Mouse (Mus musculus): ENCODE data around the gene Olfr1048.
"Not testable (repeated sequence)": the region's sequence is repeated elsewhere in the genome, so short reads cannot be mapped to it uniquely, and the experiment has no call there.

The Olfr1048 gene

GRCm38 (mm10) chr2:86240189-86240588 lies at the start of gene Olfr1048:
Gene Olfr1048, minus strand, starts transcription at chr2:86240289.
- DNase-seq (ENCODE audit: low spot score in 2 of 2), result no peak

DNA sequence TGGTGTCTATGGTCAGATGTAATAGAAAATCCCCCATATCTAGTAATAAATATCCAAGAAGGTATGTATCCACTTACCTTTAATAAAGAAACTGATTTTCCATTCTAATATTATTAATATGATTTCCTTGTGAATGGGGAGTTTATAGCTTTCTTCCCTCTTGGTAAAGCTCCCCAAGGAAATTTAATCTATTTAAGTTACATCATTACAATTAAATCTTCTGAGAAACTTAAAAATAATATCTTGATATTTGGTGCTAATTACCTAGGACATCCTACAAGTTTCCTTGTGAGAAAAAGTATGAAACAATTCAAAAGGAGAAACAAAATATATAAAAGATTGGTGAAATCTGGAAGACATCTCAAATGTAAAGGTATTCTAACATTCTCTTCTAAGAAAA lies 38.9 kb upstream of the Olfr1048 start, which contains the start of gene Olfr1051:
TSS of gene Olfr1051 (minus strand) at position 101 of the 400 bp plus-strand sequence.
- not testable (repeated sequence) for DNase-seq (ENCODE audit: low spot score in 2 of 2)

- DNase-seq (ENCODE audit: low spot score in 2 of 2), result not testable (repeated sequence)
Measured at GRCm38 (mm10) chr2:86258228-86258627, 18.1 kb upstream of the Olfr1048 start, which contains the start of gene Olfr1049. Gene Olfr1049, minus strand, starts transcription at chr2:86258328.

DNA sequence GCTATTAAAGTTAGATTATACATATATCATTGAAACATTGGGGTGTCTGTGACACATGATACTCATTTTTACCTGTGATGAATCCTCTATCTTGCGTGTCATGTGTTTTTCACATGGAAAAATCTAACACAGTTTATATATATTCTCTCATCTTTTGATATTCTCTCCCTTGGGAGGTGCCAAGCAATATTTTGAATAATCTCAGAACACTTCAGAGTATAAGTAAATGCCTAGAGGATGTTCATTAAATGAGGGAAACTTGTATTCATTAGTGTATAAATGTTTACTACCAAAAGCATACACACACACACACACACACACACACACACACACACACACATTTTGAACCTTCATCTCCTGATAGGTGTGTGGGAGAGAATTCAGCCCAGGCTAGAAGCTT lies 8.8 kb downstream of the Olfr1048 start, which contains the start of gene Olfr1047:
TSS of gene Olfr1047 (minus strand) at position 101 of the 400 bp plus-strand sequence.
- DNase-seq (ENCODE audit: low spot score in 2 of 2), result no peak

GRCm38 (mm10) chr2:86219214-86219613 lies 20.9 kb downstream of the Olfr1048 start, which contains the start of gene Olfr1046:
Gene Olfr1046, minus strand, starts transcription at chr2:86219314.
- DNase-seq (ENCODE audit: low spot score in 2 of 2), result no peak

GRCm38 (mm10) chr2:86202909-86203308 lies 37.2 kb downstream of the Olfr1048 start, which contains the start of gene Olfr1045:
Gene Olfr1045, minus strand, starts transcription at chr2:86203009.
- no peak for DNase-seq (ENCODE audit: low spot score in 2 of 2)

- no peak for DNase-seq (ENCODE audit: low spot score in 2 of 2)
Measured at GRCm38 (mm10) chr2:86195863-86196262, 44.2 kb downstream of the Olfr1048 start.

- no peak for DNase-seq (ENCODE audit: low spot score in 2 of 2)
Measured at GRCm38 (mm10) chr2:86185583-86185982, 54.5 kb downstream of the Olfr1048 start, which contains the start of gene Olfr52. Gene Olfr52, minus strand, starts transcription at chr2:86185683.
